Mouse (Mus musculus): ENCODE measurements around the gene Arhgap17. TPM values are rescaled to one million over a fixed set of nuclear protein-coding genes. Genes with fewer than 3 reads are reported as not detected.

Gene Arhgap17
- total and polyA plus RNA-seq, 3 experiments: 2.6 to 124 (median 33.7) TPM

- Histone ChIP-seq H3K4me1 (ENCODE audit: control insufficient read depth in 1 of 2, insufficient read depth in 2 of 2, low read length in 2 of 2) (no peaks in the 10 kb centered on the region), H3K9ac (ENCODE audit: control insufficient read depth, low read depth, low read length, poor library complexity, severe bottlenecking) (no peak overlapping the region), H3K36me3 (ENCODE audit: control insufficient read depth in 1 of 2, insufficient read depth in 2 of 2, low read length in 2 of 2) (no peaks in the 10 kb centered on the region; a peak in 1 of 4 replicates), H3K79me2 (ENCODE audit: control insufficient read depth, insufficient read depth, low read length, poor library complexity) (0 out of 2 replicates have a peak, but pooled peaks cover 4% of the 10 kb centered on the region), H3K27me3 (ENCODE audit: control insufficient read depth in 1 of 2, insufficient read depth in 2 of 2, low read length in 2 of 2) (no peaks in the 10 kb centered on the region), H3K9me3 (replicated peaks; ENCODE audit: insufficient read depth, low read length) (no peaks in the 10 kb centered on the region), H3K27ac (ENCODE audit: control insufficient read depth, low read depth, low read length) (no peak overlapping the region), H3K4me3 (ENCODE audit: control insufficient read depth in 1 of 2, insufficient read depth in 1 of 2, low read depth in 2 of 2, low read length in 2 of 2) (no peak overlapping the region)
- no peak for DNase-seq (ENCODE audit: low read depth, low spot score)
- TF ChIP-seq POLR2AphosphoS2 (IDR thresholded peaks at IDR 0.05; ENCODE audit: low read length) (no peak), MYB (IDR thresholded peaks at IDR 0.05; ENCODE audit: low read depth, low read length) (no peak), ZKSCAN1 (IDR thresholded peaks at IDR 0.05; ENCODE audit: low read depth, low read length) (no peak), MYC (IDR thresholded peaks at IDR 0.05; ENCODE audit: low read depth, low read length) (no peak), RAD21 (IDR thresholded peaks at IDR 0.05; ENCODE audit: low read depth, low read length) (no peak), TCF12 (IDR thresholded peaks at IDR 0.05; ENCODE audit: low read depth, low read length) (no peak), ETS1 (IDR thresholded peaks at IDR 0.05; ENCODE audit: low read depth, low read length) (no peak), POLR2A (IDR thresholded peaks at IDR 0.05; ENCODE audit: control insufficient read depth in 1 of 2, insufficient read depth in 1 of 2, low read depth in 1 of 2, low read length in 2 of 2, poor library complexity in 1 of 2) (no peak)
Measured at GRCm38 (mm10) chr7:123338351-123338750, 31.4 kb downstream of the Arhgap17 start.

GRCm38 (mm10) chr7:123336322-123336721 is 33.4 kb downstream of the Arhgap17 start:
- DNase-seq (ENCODE audit: low read depth, low spot score): no peak
- H3K9me3 ChIP-seq (replicated peaks; ENCODE audit: insufficient read depth, low read length): no peaks in the 10 kb centered on the region
- 0 out of 2 replicates have a peak, but pooled peaks cover 4% of the 10 kb centered on the region for H3K79me2 ChIP-seq (ENCODE audit: control insufficient read depth, insufficient read depth, low read length, poor library complexity)
- H3K4me3 ChIP-seq (ENCODE audit: control insufficient read depth in 1 of 2, insufficient read depth in 1 of 2, low read depth in 2 of 2, low read length in 2 of 2): no peak overlapping the region
- no peak overlapping the region for H3K9ac ChIP-seq (ENCODE audit: control insufficient read depth, low read depth, low read length, poor library complexity, severe bottlenecking)
- H3K4me1 ChIP-seq (ENCODE audit: control insufficient read depth in 1 of 2, insufficient read depth in 2 of 2, low read length in 2 of 2): no peaks in the 10 kb centered on the region
- no peaks in the 10 kb centered on the region for H3K27me3 ChIP-seq (ENCODE audit: control insufficient read depth in 1 of 2, insufficient read depth in 2 of 2, low read length in 2 of 2)
- H3K27ac ChIP-seq (ENCODE audit: control insufficient read depth, low read depth, low read length): no peak overlapping the region
- no peak for TF ChIP-seq GATA1 (IDR thresholded peaks at IDR 0.05; ENCODE audit: low read depth, low read length)
- no peak for TF ChIP-seq ELF1 (IDR thresholded peaks at IDR 0.05; ENCODE audit: low read depth, low read length)
- no peak for TF ChIP-seq E2F4 (IDR thresholded peaks at IDR 0.05; ENCODE audit: borderline replicate concordance, low read depth, low read length)
- no peak for TF ChIP-seq POLR2A (IDR thresholded peaks at IDR 0.05; ENCODE audit: control insufficient read depth in 1 of 2, insufficient read depth in 1 of 2, low read depth in 1 of 2, low read length in 2 of 2, poor library complexity in 1 of 2)
- no peak for TF ChIP-seq SIN3A (IDR thresholded peaks at IDR 0.05; ENCODE audit: low read length)
- TF ChIP-seq TAL1 (IDR thresholded peaks at IDR 0.05; ENCODE audit: low read length): no peak
- no peak for TF ChIP-seq ZKSCAN1 (IDR thresholded peaks at IDR 0.05; ENCODE audit: low read depth, low read length)
- TF ChIP-seq NRF1 (IDR thresholded peaks at IDR 0.05; ENCODE audit: insufficient read depth, low read depth, low read length, poor library complexity, severe bottlenecking): no peak
- TF ChIP-seq USF1 (IDR thresholded peaks at IDR 0.05; ENCODE audit: low read depth, low read length): no peak
- TF ChIP-seq POLR2AphosphoS2 (IDR thresholded peaks at IDR 0.05; ENCODE audit: low read length): no peak
- no peak for TF ChIP-seq ZMIZ1 (IDR thresholded peaks at IDR 0.05; ENCODE audit: low read depth, low read length)
- TF ChIP-seq MAZ (IDR thresholded peaks at IDR 0.05; ENCODE audit: low read depth, low read length): no peak
- TF ChIP-seq ETS1 (IDR thresholded peaks at IDR 0.05; ENCODE audit: low read depth, low read length): no peak
- no peak for TF ChIP-seq CTCF (IDR thresholded peaks at IDR 0.05 in 2 of 3, conservative IDR thresholded peaks at IDR 0.05 in 1 of 3; ENCODE audit: control insufficient read depth in 1 of 3, insufficient read depth in 1 of 3, low read depth in 2 of 3, low read length in 3 of 3, poor library complexity in 1 of 3, severe bottlenecking in 1 of 3)
- TF ChIP-seq SMC3 (IDR thresholded peaks at IDR 0.05; ENCODE audit: low read depth, low read length): no peak
- no peak for TF ChIP-seq USF2 (IDR thresholded peaks at IDR 0.05; ENCODE audit: borderline replicate concordance in 1 of 2, insufficient read depth in 1 of 2, low read depth in 1 of 2, low read length in 2 of 2)
- TF ChIP-seq TCF12 (IDR thresholded peaks at IDR 0.05; ENCODE audit: low read depth, low read length): no peak
- TF ChIP-seq KAT2A (conservative IDR thresholded peaks at IDR 0.05; ENCODE audit: low read depth, low read length): no peak
- no peak for TF ChIP-seq MEF2A (IDR thresholded peaks at IDR 0.05; ENCODE audit: extremely low read depth, insufficient replicate concordance, low read depth, low read length, poor library complexity, severe bottlenecking)
- peaks cover 0 to 2% of the 10 kb centered on the region in 2 experiments; a peak in 2 of 4 replicates for H3K36me3 ChIP-seq (ENCODE audit: control insufficient read depth in 1 of 2, insufficient read depth in 2 of 2, low read length in 2 of 2)
